Mouse (Mus musculus) ES-Bruce4 (cell line): ENCODE data around the gene AI464131.

Experiments used
- CTCF ChIP-seq: IDR thresholded peaks from one replicate; pipeline ENCODE4 v1.8.1; 2011; ENCODE audit warnings: low read depth, low read length
- EP300 ChIP-seq: IDR thresholded peaks from 2 replicates; pipeline ENCODE4 v1.6.1; 2011; ENCODE audit warnings: low read depth, low read length; ENCODE audit not compliant: insufficient read depth
- POLR2A ChIP-seq: IDR thresholded peaks from one replicate; pipeline ENCODE4 v1.8.1; 2011; ENCODE audit warnings: low read length; ENCODE audit not compliant: insufficient read depth

- no peak for TF ChIP-seq POLR2A
- TF ChIP-seq CTCF, result no peak
- TF ChIP-seq EP300, result no peak
These were observed 32.0 kb upstream of the AI464131 start for GRCm38 (mm10) chr4:41534866-41535265.
